Mouse (Mus musculus) lung, adult 2 months (tissue): ENCODE measurements at regions not wholly inside any gene's neighbourhood (a gene's known extent, or its start where the extent isn't known, plus 50 kb on each side); places are given as distances from the start of the nearest gene placed in this dataset.

Experiments
- CTCF ChIP-seq: fragments of 200-500 bp; IDR thresholded peaks from 2 replicates; pipeline ENCODE4 v1.5.1; 2011; ENCODE audit warnings: mild to moderate bottlenecking, low read length, control low read depth; ENCODE audit not compliant: insufficient read depth
- POLR2A ChIP-seq: fragments of 200-500 bp; IDR thresholded peaks from 2 replicates; pipeline ENCODE4 v1.6.1; 2011; ENCODE audit warnings: low read depth, mild to moderate bottlenecking, control low read depth, low read length, borderline replicate concordance; ENCODE audit errors: extremely low read depth

- TF ChIP-seq CTCF (no peak), POLR2A (no peak)
Observed at GRCm38 (mm10) chr4:45740319-45740718, 58.5 kb upstream of the Aldh1b1 start.
